Mouse (Mus musculus): ENCODE data around the gene Plekhh1. TPM values are rescaled to one million over a fixed set of nuclear protein-coding genes. Genes with fewer than 3 reads are reported as not detected.

Plekhh1 gene
- total and polyA plus RNA-seq, 2 experiments from 2014 or later, result 1.4 to 5.5 TPM

GRCm38 (mm10) chr12:79069916-79070315 is 41.0 kb downstream of the Plekhh1 start:
- Histone ChIP-seq H3K4me3 (ENCODE audit: low read length) (no peak overlapping the region), H3K27me3 (ENCODE audit: insufficient read depth, low read length) (no peaks in the 10 kb centered on the region), H3K9ac (replicated peaks; ENCODE audit: low read length) (no peak overlapping the region), H3K36me3 (ENCODE audit: insufficient read depth, low read length) (peaks cover 36% of the 10 kb centered on the region), H3K4me2 (ENCODE audit: low read depth, low read length) (no peak overlapping the region), H3K27ac (no peak overlapping the region), H3K4me1 (ENCODE audit: insufficient read depth, low read length) (no peaks in the 10 kb centered on the region), H3K9me3 (ENCODE audit: low read length) (no peaks in the 10 kb centered on the region)
- no peak for DNase-seq (ENCODE audit: low spot score)
- ATAC-seq, result no peak
- 88% methylated on average over 6 of the region's 6 CpGs for WGBS
- TF ChIP-seq CTCF (IDR thresholded peaks at IDR 0.05; ENCODE audit: low read depth), result no peak

GRCm38 (mm10) chr12:79070736-79071333 is 41.9 kb downstream of the Plekhh1 start:
- no peaks in the 10 kb centered on the region for H3K4me1 ChIP-seq (ENCODE audit: insufficient read depth, low read length)
- no peak for TF ChIP-seq CTCF (IDR thresholded peaks at IDR 0.05; ENCODE audit: low read depth)
- H3K9ac ChIP-seq (replicated peaks; ENCODE audit: low read length), result no peak overlapping the region
- no peak overlapping the region for H3K4me2 ChIP-seq (ENCODE audit: low read depth, low read length)
- ATAC-seq (no peak), DNase-seq (ENCODE audit: low spot score) (no peak)
- no peaks in the 10 kb centered on the region for H3K27me3 ChIP-seq (ENCODE audit: insufficient read depth, low read length)
- no peak overlapping the region for H3K27ac ChIP-seq
- peaks cover 31% of the 10 kb centered on the region for H3K36me3 ChIP-seq (ENCODE audit: insufficient read depth, low read length)
- no peaks in the 10 kb centered on the region for H3K9me3 ChIP-seq (ENCODE audit: low read length)
- WGBS, result 83% methylated on average over 9 of the region's 9 CpGs
- no peak overlapping the region for H3K4me3 ChIP-seq (ENCODE audit: low read length)

GRCm38 (mm10) chr12:79072576-79072975 is 43.6 kb downstream of the Plekhh1 start:
- no peaks in the 10 kb centered on the region for H3K4me1 ChIP-seq (ENCODE audit: insufficient read depth, low read length)
- H3K9ac ChIP-seq (replicated peaks; ENCODE audit: low read length), result no peak overlapping the region
- TF ChIP-seq CTCF (IDR thresholded peaks at IDR 0.05; ENCODE audit: low read depth), result no peak
- H3K36me3 ChIP-seq (ENCODE audit: insufficient read depth, low read length), result peaks cover 45% of the 10 kb centered on the region
- no peaks in the 10 kb centered on the region for H3K9me3 ChIP-seq (ENCODE audit: low read length)
- no peak overlapping the region for H3K4me3 ChIP-seq (ENCODE audit: low read length)
- no peaks in the 10 kb centered on the region for H3K27me3 ChIP-seq (ENCODE audit: insufficient read depth, low read length)
- ATAC-seq (no peak), DNase-seq (ENCODE audit: low spot score) (no peak)
- no peak overlapping the region for H3K27ac ChIP-seq
- H3K4me2 ChIP-seq (ENCODE audit: low read depth, low read length), result no peak overlapping the region
- 87% methylated on average over 6 of the region's 6 CpGs for WGBS

GRCm38 (mm10) chr12:79073362-79073761 is 44.4 kb downstream of the Plekhh1 start:
- Histone ChIP-seq H3K27me3 (ENCODE audit: insufficient read depth, low read length) (no peaks in the 10 kb centered on the region), H3K9me3 (ENCODE audit: low read length) (no peaks in the 10 kb centered on the region), H3K4me1 (ENCODE audit: insufficient read depth, low read length) (no peaks in the 10 kb centered on the region), H3K4me3 (ENCODE audit: low read length) (no peak overlapping the region), H3K27ac (no peak overlapping the region), H3K9ac (replicated peaks; ENCODE audit: low read length) (no peak overlapping the region), H3K4me2 (ENCODE audit: low read depth, low read length) (no peak overlapping the region), H3K36me3 (ENCODE audit: insufficient read depth, low read length) (peaks cover 46% of the 10 kb centered on the region)
- TF ChIP-seq CTCF (IDR thresholded peaks at IDR 0.05; ENCODE audit: low read depth), result no peak
- WGBS, result 91% methylated on average over 6 of the region's 6 CpGs
- ATAC-seq (no peak), DNase-seq (ENCODE audit: low spot score) (no peak)

GRCm38 (mm10) chr12:79089182-79089812 is 60.3 kb downstream of the Plekhh1 start, which contains the start of gene Pigh:
Pigh (minus strand) TSS chr12:79089651.
- 0 out of 2 replicates have a peak, but pooled peaks have one; percentile 10 for TF ChIP-seq CTCF (IDR thresholded peaks at IDR 0.05; ENCODE audit: low read depth)
- ATAC-seq, result peak; percentile 98

GRCm38 (mm10) chr12:79092569-79092968 is 63.6 kb downstream of the Plekhh1 start:
- Histone ChIP-seq H3K27me3 (ENCODE audit: insufficient read depth, low read length) (no peaks in the 10 kb centered on the region), H3K9me3 (ENCODE audit: low read length) (no peaks in the 10 kb centered on the region), H3K4me2 (ENCODE audit: low read depth, low read length) (no peak overlapping the region), H3K9ac (replicated peaks; ENCODE audit: low read length) (no peak overlapping the region), H3K27ac (no peak overlapping the region), H3K4me1 (ENCODE audit: insufficient read depth, low read length) (no peaks in the 10 kb centered on the region), H3K36me3 (ENCODE audit: insufficient read depth, low read length) (no peaks in the 10 kb centered on the region), H3K4me3 (ENCODE audit: low read length) (no peak overlapping the region)
- peak; percentile 56 for TF ChIP-seq CTCF (IDR thresholded peaks at IDR 0.05; ENCODE audit: low read depth)
- 47% methylated on average over 4 of the region's 4 CpGs for WGBS
- DNase-seq (ENCODE audit: low spot score), result no peak
- no peak for ATAC-seq

More at GRCm38 (mm10) chr12:79089182-79089812, 60.3 kb downstream of the Plekhh1 start, which contains the start of gene Pigh:
- H3K9me3 ChIP-seq (ENCODE audit: low read length), result no peaks in the 10 kb centered on the region
- H3K27ac ChIP-seq, result peak within 1 kb of the TSS; percentile 64
- H3K4me2 ChIP-seq (ENCODE audit: low read depth, low read length), result peak within 1 kb of the TSS; percentile 65
- peak within 1 kb of the TSS; percentile 89 for H3K9ac ChIP-seq (replicated peaks; ENCODE audit: low read length)
- H3K36me3 ChIP-seq (ENCODE audit: insufficient read depth, low read length), result no peaks in the 10 kb centered on the region
- 0% methylated on average over 53 of the region's 53 CpGs for WGBS
- no peaks in the 10 kb centered on the region for H3K27me3 ChIP-seq (ENCODE audit: insufficient read depth, low read length)
- peak within 1 kb of the TSS; percentile 68 for H3K4me3 ChIP-seq (ENCODE audit: low read length)
- no peaks in the 10 kb centered on the region for H3K4me1 ChIP-seq (ENCODE audit: insufficient read depth, low read length)
- peak; percentile 96 for DNase-seq (ENCODE audit: low spot score)
